Mouse (Mus musculus): ENCODE data around the gene Tle6. TPM values are rescaled to one million over a fixed set of nuclear protein-coding genes. Genes with fewer than 3 reads are reported as not detected.

Gene Tle6
- polyA plus RNA-seq, 1 experiment from 2014 or later = 7.6 TPM

DNA sequence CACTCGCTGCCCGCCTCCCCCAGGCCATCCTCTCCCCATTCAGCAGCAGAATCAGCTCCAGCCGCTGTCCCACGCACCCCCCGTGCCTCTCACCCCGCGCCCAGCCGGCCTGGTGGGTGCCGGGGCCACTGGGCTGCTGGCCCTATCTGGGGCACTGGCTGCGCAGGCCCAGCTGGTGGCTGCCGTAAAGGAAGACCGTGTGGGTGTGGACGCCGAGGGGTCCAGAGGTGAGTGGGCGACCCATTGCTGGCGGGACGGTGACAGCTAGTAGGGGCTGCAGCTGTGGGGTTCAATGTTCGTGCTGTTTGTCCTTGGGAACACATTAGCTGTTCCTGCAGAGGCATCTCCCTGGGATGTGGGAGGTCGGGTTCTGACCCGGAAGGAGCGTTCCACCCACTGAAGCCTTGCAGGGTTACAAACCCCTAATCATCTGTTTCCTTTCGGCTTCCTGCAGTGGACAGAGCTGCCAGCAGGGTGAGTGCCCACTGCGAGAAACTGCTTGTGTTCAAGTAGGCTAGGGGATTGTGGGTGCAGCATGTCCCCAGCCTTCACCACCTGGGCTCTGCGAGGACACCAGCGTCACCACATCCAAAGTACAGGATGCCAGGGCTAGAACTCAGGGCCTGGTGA, 20.3 kb downstream of the Tle6 start:
- peaks cover 2% of the 10 kb centered on the region; the same call in 1 of the 2 replicates for H3K4me1 ChIP-seq (replicated peaks; ENCODE audit: control insufficient read depth, insufficient read depth)
- DNase-seq (ENCODE audit: low spot score) (no peak), ATAC-seq (ENCODE audit: low FRiP score, low TSS enrichment) (no peak)
- no peaks in the 10 kb centered on the region for H3K27me3 ChIP-seq (ENCODE audit: control insufficient read depth, insufficient read depth, low read length)
- H3K4me3 ChIP-seq (ENCODE audit: low read depth, low read length) = no peak overlapping the region
- peak; percentile 50 for TF ChIP-seq CTCF (IDR thresholded peaks at IDR 0.05; ENCODE audit: low read depth)
- no peak for TF ChIP-seq EP300 (optimal IDR thresholded peaks at IDR 0.05)
- no peaks in the 10 kb centered on the region for H3K36me3 ChIP-seq (ENCODE audit: control insufficient read depth, insufficient read depth, low read length)
- WGBS = 63% methylated on average over 23 of the region's 25 CpGs
- H3K4me2 ChIP-seq (replicated peaks; ENCODE audit: low read depth) = no peak overlapping the region
- no peaks in the 10 kb centered on the region for H3K9me3 ChIP-seq (ENCODE audit: control insufficient read depth, low read length)
- no peak overlapping the region for H3K9ac ChIP-seq (ENCODE audit: low read length)
- H3K27ac ChIP-seq (replicated peaks) = no peak overlapping the region

DNA sequence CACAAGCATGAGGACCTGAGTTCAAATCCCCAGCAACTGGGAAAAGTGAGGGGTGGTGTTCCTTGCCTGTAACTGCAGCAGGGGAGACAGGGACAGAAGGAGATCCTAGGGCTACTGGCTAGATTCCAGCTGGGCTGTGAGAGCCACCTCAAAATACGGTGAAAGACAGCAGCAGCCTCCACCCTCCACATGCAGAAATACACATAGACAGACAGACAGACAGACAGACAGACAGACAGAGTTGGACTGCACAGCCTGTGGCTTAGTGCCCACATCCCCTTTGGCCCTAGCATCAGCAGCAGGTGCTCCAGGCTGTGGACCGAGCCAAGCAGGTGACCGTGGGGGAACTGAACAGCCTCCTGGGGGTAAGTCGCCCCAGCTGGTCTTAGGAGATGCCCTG, 20.9 kb downstream of the Tle6 start:
- no peak overlapping the region for H3K9ac ChIP-seq (ENCODE audit: low read length)
- no peak for ATAC-seq (ENCODE audit: low FRiP score, low TSS enrichment)
- H3K27me3 ChIP-seq (ENCODE audit: control insufficient read depth, insufficient read depth, low read length) = no peaks in the 10 kb centered on the region
- H3K9me3 ChIP-seq (ENCODE audit: control insufficient read depth, low read length) = no peaks in the 10 kb centered on the region
- peaks cover 4% of the 10 kb centered on the region; the same call in 1 of the 2 replicates for H3K4me1 ChIP-seq (replicated peaks; ENCODE audit: control insufficient read depth, insufficient read depth)
- WGBS = 76% methylated on average over 4 of the region's 4 CpGs
- no peaks in the 10 kb centered on the region for H3K36me3 ChIP-seq (ENCODE audit: control insufficient read depth, insufficient read depth, low read length)
- H3K27ac ChIP-seq (replicated peaks) = no peak overlapping the region
- no peak overlapping the region for H3K4me3 ChIP-seq (ENCODE audit: low read depth, low read length)
- no peak for TF ChIP-seq CTCF (IDR thresholded peaks at IDR 0.05; ENCODE audit: low read depth)
- TF ChIP-seq EP300 (optimal IDR thresholded peaks at IDR 0.05) = no peak
- DNase-seq (ENCODE audit: low spot score) = no peak
- no peak overlapping the region for H3K4me2 ChIP-seq (replicated peaks; ENCODE audit: low read depth)

DNA sequence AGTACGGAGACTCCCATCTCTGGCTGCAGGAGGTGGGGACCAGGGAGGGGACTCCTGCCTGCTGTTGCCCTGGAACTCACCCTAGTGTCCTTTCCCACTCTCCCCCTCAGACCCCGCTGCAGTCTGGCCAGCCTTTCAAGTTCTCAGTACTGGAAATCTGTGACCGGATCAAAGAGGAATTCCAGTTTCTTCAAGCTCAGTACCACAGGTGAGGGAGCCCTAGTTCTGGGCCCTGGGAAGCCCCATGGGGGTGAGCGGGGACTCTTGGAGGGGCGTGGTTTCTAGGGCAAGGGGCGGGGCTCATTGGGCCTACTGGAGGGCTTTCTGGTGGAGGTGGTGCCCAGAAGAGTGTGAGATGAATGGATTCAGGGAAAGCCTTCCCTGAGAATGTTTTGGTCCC, 25.2 kb downstream of the Tle6 start:
- peak overlapping the region; percentile 61 for H3K4me3 ChIP-seq (ENCODE audit: low read depth, low read length)
- H3K4me1 ChIP-seq (replicated peaks; ENCODE audit: control insufficient read depth, insufficient read depth) = peaks cover 10% of the 10 kb centered on the region
- no peak overlapping the region for H3K27ac ChIP-seq (replicated peaks)
- ATAC-seq (ENCODE audit: low FRiP score, low TSS enrichment) (no peak), DNase-seq (ENCODE audit: low spot score) (no peak)
- WGBS = 2% methylated on average over 6 of the region's 6 CpGs
- no peak for TF ChIP-seq EP300 (optimal IDR thresholded peaks at IDR 0.05)
- TF ChIP-seq CTCF (IDR thresholded peaks at IDR 0.05; ENCODE audit: low read depth) = no peak
- no peaks in the 10 kb centered on the region for H3K36me3 ChIP-seq (ENCODE audit: control insufficient read depth, insufficient read depth, low read length)
- H3K9ac ChIP-seq (ENCODE audit: low read length) = peak overlapping the region; percentile 68
- H3K4me2 ChIP-seq (replicated peaks; ENCODE audit: low read depth) = peak overlapping the region; percentile 91
- H3K9me3 ChIP-seq (ENCODE audit: control insufficient read depth, low read length) = no peaks in the 10 kb centered on the region
- H3K27me3 ChIP-seq (ENCODE audit: control insufficient read depth, insufficient read depth, low read length) = no peaks in the 10 kb centered on the region

DNA sequence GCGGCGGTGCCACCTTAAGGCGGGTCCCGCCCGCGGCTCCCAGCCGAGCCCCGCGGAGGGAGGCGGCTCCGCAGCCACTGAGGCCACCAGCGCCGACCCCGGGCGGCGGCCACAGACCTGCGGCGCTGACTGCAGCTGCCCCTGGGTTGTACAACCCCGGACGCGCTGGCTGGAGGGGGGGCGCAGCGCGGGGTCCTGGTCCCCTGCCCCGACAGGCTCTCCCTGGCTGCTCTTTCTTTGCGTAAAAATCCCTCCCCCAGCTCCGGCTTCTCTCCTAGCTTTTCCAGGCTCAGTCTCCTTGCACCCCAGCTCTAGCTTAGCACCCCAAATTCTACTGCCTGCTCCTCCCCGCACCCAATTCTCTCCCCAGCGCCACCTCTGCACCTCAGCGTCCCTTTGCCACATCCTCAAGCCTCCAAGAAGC, 25.7 kb downstream of the Tle6 start:
- Histone ChIP-seq H3K27ac (replicated peaks) (no peak overlapping the region), H3K4me3 (ENCODE audit: low read depth, low read length) (peak overlapping the region; percentile 61), H3K9ac (ENCODE audit: low read length) (peak overlapping the region; percentile 68), H3K4me2 (replicated peaks; ENCODE audit: low read depth) (peak overlapping the region; percentile 91), H3K9me3 (ENCODE audit: control insufficient read depth, low read length) (no peaks in the 10 kb centered on the region), H3K4me1 (replicated peaks; ENCODE audit: control insufficient read depth, insufficient read depth) (peaks cover 12% of the 10 kb centered on the region), H3K36me3 (ENCODE audit: control insufficient read depth, insufficient read depth, low read length) (no peaks in the 10 kb centered on the region), H3K27me3 (ENCODE audit: control insufficient read depth, insufficient read depth, low read length) (no peaks in the 10 kb centered on the region)
- no peak for ATAC-seq (ENCODE audit: low FRiP score, low TSS enrichment)
- WGBS = under 1% methylated on average over 28 of the region's 30 CpGs
- no peak for TF ChIP-seq EP300 (optimal IDR thresholded peaks at IDR 0.05)
- TF ChIP-seq CTCF (IDR thresholded peaks at IDR 0.05; ENCODE audit: low read depth) = no peak
- DNase-seq (ENCODE audit: low spot score) = no peak

DNA sequence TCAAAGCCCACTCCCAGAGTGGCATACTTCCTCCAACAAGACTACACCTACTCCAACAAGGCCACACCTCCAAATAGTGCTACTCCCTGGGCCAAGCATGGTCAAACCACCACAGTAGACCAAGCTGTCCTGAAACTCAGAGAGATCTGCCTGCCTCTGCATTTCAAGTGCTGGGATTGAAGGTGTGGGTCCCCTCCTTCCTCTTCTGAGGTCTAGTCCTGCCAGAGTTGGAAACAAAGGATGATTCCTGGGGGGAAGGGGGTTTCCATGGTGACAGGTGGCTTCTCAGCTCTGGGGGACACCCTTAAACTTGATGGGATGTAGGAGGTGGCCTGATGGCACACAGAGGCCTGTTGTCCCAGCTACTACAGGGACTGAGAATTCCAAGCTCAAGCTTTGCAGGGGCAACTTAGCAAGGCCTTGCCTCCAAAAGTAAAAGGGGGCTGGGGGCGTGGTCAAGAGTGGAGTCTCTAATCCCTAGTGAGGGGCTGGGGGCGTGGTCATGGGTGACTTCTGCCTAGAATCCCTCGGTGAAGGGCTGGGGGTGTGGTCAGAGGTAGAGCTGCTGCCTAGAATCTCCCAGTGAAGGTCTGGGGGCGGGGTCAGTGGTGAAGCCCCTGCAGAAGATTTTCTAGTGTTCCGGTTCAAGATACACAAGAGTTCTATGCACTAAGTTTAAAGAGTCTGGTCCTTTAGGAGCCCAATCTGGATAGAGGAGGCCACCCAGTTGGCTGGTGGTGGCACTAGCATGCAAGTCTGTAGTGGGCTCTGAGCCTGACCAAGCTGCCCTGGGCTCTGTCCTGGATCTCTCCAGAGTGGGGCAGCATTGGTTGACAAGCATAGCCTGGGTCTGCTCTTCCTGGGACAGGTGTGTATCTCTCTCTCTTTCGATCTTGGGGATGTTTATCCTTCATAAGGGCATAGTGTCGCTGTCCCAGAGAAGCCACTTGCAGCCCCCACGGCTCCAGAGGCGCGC, 26.5 kb downstream of the Tle6 start, which contains the start of gene Tle2:
Tle2 (plus strand) TSS at position 481 of the 976 bp plus-strand sequence.
- Histone ChIP-seq H3K9me3 (ENCODE audit: control insufficient read depth, low read length) (no peaks in the 10 kb centered on the region), H3K36me3 (ENCODE audit: control insufficient read depth, insufficient read depth, low read length) (no peaks in the 10 kb centered on the region), H3K4me3 (ENCODE audit: low read depth, low read length) (peak within 1 kb of the TSS; percentile 61), H3K9ac (ENCODE audit: low read length) (peak within 1 kb of the TSS; percentile 68), H3K4me2 (replicated peaks; ENCODE audit: low read depth) (peak within 1 kb of the TSS; percentile 91), H3K4me1 (replicated peaks; ENCODE audit: control insufficient read depth, insufficient read depth) (peaks cover 14% of the 10 kb centered on the region), H3K27me3 (ENCODE audit: control insufficient read depth, insufficient read depth, low read length) (no peaks in the 10 kb centered on the region), H3K27ac (replicated peaks) (no peak within 1 kb of the TSS)
- no peak for ATAC-seq (ENCODE audit: low FRiP score, low TSS enrichment)
- DNase-seq (ENCODE audit: low spot score) = no peak
- TF ChIP-seq CTCF (IDR thresholded peaks at IDR 0.05; ENCODE audit: low read depth) = peak; percentile 30; the same call in 1 of the 2 replicates
- TF ChIP-seq EP300 (optimal IDR thresholded peaks at IDR 0.05) = no peak
- 33% methylated on average over 9 of the region's 10 CpGs for WGBS

All from stomach, postnatal 0 days (tissue).